Mouse (Mus musculus): ENCODE results near the gene Dner.

Dner gene

DNA sequence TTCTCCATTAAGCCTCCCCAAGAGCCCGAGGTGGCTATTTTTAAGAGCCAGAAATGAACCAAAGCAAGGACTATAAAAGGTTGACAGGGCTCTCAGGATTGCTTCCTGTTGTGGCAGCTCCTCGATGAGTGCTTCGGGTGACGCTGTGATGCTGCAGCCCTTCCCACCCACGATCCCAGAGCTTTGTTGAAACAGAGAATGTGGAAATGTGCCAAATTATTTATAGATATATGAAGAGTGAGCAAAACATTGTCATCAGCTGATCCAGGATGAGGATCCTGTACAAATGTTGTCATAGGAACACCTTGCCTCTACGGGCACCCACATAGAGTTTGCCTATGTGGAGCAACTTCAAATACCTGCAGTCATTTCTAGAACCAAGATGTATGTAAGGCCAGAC, 67.8 kb downstream of the Dner start:
- DNase-seq (ENCODE audit: low read depth) = no peak

- no peak for DNase-seq (ENCODE audit: low read depth)
These were observed 73.0 kb downstream of the Dner start for GRCm38 (mm10) chr1:84622978-84623554.

DNA sequence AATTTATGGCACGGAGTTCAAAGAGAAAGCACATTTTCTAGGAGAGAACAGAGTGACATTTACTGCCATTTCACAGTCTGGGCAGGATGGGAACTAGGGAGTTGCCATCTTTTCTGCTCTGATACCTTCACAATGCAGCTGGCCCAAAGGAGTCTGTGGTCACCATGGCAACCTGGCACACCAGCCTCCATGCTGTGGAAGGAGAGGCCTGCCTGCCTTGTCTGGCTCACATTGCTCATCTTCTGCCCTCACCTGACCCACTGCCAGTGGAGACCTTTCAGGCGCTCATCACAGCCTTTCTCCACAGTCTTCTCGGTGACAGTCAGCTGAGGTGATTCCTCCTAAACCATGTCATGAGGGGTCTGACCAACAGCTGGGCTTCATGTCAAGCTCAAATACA, 74.7 kb downstream of the Dner start:
- no peak for DNase-seq (ENCODE audit: low read depth)

DNA sequence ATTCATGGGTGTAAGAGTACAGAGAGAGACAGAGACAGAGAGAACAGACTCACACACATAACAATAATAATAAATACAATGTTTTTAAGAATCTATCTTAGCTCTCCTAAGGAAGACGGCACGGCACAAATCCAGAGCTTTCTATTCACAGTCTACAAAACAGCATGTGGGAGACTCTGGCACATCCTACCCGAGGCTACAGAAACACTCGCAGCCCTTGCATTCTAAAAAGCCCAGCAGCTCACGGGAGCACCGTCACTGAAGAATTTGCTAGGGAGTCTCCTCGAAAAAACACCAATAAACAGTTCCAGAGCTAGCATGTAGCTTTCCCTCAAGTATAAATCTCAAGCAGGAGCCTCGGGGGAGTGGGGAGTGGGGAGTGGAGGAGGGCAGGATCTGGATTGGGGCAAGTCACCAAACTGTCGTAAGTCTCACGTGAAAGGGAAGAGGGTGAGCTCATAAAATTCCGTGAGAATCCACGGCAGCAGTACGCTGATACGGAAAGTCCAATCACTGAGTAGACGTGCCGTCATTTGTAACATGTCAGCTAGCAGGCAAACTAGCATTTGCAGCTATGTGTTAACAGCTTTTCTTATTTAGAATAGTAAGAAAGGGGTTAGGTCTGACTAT, 76.8 kb downstream of the Dner start:
- DNase-seq (ENCODE audit: low read depth) = no peak

GRCm38 (mm10) chr1:84618094-84618493, 77.9 kb downstream of the Dner start:
- no peak for DNase-seq (ENCODE audit: low read depth)

DNA sequence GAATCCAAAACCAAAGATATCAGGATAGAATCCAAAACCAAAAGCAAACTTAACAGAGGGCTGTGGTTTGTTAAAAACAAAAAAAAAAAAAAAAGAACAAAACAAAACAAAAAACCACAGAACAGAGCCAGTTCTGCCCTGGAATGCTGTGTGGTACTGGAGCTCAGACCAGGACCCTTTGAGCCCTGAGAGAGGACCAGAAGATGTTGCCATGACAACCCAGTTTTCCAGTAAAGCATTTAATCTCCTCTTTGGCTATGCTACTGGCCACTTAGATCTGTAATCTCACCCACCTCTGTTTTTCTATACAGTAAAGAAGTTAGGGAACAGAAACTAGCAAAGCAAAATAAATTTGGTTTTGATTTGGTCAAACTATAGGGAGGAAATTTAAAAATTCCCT, 79.9 kb downstream of the Dner start:
- no peak for DNase-seq (ENCODE audit: low read depth)

DNA sequence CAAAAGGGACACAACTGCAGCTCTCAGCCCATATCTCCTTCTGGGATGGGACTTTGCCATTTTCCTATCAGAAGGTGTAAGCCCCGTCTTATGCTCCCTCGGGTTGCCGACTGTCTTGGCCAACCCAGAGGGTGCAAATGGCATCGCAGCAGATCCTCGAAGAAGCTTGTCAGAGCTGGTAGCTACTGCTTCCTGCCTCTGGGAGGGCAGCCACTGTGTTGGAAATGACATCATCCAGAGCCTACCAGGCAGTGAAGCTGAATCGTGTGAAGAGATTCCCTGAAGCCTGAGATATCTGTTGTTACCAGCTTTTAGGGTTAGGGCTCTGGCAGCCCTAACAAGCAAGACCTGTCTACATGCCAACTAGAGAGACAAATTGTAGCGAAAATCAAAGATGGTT, 81.4 kb downstream of the Dner start:
- no peak for DNase-seq (ENCODE audit: low read depth)

DNA sequence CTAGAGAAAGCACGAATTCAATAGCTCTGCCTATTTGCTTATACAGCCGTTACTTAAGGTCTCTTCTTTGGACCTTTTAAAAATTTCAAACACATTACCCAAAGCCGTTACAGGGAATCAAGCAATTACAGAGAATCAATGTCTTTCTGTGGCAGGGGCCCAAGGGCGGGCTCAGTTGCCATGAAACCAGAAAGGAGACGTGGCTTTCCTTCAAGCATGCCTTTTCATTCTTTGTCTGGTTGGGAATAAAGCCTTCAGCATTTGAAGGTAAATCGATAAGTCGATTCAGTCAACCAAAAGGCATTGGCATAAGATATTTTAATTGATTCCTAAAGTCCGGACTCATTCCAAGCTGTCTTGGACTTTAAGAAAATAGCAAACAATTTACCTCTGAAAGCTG, 82.9 kb downstream of the Dner start:
- no peak for DNase-seq (ENCODE audit: low read depth)

DNA sequence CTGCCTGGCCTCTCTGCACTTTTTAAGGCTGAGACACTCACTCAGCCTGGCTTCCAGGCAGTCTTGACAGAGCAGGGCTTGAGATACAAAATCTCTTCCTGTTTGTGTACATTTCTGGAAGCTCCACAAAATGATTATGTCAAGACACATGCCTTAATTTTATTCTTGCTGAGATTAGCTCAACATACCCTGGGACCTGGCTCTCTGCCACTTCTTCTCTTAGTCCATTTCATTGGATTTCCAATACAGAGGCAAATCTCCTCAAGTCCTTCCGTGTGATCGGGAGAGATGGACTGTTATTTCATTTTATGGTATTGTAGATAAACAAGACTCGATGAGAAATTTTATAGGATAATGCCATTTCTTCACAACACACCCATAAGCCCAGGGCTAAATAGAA, 84.7 kb downstream of the Dner start:
- no peak for DNase-seq (ENCODE audit: low read depth)

DNA sequence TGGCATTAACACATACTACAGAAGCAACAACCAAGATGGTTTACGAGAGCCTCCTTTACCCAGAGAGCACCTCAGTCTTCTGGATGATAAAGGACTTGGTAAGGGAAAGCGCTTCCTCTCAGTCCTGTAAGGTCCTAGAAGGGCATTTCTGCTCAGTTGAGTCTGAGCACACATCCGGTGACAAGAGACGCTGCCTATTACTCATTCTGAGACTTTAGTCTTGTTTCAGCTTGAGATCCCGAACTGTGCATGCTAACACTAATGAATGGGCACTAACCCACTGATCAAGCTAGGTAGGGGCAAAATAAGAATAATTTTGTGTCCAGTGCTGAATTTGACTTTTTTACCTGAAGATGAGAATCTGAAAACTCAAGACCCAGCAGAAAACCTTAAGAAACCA, 97.0 kb downstream of the Dner start:
- no peak for DNase-seq (ENCODE audit: low read depth)

- DNase-seq (ENCODE audit: low read depth) = no peak
These were observed 100.0 kb downstream of the Dner start for GRCm38 (mm10) chr1:84596023-84596422.

- no peak for DNase-seq (ENCODE audit: low read depth)
These were observed 103.6 kb downstream of the Dner start for GRCm38 (mm10) chr1:84592394-84592793.

GRCm38 (mm10) chr1:84590534-84590933, 105.5 kb downstream of the Dner start:
- DNase-seq (ENCODE audit: low read depth) = no peak

DNA sequence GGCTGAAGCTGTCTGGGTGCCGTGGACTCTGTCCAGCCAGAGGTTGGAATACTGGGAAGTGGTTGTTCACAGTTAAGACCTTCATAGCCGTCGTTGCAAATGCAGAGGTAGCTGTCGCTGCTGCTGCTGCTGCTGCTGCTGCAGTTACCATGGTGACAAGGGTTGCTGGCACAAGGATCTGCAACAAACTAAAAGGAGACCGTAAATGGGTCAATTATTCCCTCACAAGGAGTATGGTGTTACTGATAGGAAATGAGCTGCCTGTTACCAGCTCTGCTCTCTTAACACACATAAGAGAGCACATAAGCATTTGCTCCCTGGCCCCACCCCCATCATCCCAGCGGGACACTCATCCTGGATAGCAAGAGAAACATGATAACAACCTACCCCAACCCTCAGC, 110.6 kb downstream of the Dner start:
- DNase-seq (ENCODE audit: low read depth) = no peak

DNA sequence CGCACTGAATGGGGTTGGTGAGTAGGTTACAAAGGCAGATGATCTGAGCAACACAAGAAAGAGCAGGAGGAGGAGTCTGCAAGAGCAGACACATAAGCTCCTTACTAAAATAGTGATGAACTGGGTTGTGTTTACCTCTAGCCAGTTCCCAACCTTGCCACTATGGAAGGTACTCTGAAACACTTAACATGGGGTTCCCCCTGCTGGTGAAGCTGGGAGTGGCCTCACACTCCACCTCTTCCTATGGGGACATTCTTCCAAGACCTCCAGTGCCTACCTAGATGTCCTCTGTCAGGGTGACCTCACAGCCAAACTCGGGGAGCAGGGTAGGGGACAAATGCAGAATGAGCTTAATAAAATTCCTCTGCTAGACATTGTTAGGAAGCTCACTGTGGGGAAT, 114.2 kb downstream of the Dner start:
- DNase-seq (ENCODE audit: low read depth) = peak; percentile 7

- DNase-seq (ENCODE audit: low read depth) = no peak
These were observed 134.2 kb downstream of the Dner start for GRCm38 (mm10) chr1:84561841-84562240.

GRCm38 (mm10) chr1:84561387-84561786, 134.6 kb downstream of the Dner start:
- DNase-seq (ENCODE audit: low read depth) = no peak

DNA sequence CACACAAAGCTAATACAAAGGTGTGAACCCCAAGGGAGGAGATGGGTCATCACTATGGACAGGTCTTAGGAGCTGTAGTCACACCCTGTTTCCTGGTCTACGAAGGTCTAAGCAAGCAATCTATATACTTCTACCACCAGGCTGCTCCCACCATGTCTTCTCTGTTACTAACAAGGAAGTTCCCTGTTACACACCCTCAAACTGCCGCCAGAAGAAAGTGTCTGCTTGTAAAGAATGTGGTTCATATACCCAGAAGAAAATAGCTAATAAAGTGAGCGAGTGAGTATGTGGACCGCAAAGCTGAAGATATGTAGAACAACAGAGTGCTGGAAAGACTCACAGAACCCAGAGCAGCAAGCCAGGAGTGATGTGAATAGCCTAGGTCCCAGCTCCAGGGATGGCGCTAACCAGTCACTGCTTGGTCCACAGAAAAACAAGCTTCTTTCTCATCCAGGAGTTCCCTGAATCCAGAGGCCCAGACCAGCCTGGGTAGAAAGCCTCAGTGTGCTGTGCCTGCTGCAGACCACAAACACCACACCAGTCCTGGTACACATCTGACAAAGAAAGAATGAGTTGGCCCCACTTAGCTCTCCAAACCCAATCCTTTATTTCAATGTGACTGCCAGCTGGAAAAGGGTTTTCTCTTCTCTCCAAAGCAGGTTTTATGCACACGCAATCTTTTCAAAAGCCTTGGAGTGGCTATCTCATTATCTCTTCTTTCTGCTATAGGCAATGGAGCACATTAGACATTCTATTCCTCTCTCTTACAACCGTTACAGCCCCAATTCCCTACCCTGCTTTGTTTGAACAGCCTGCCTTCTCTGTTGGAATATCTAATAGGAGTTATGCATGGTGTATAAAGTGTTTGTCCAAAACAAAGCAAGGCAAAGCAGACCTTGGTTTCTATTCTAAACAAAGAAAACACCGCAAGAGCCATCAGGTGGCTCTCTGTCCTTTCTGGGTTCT, 139.2 kb downstream of the Dner start:
- DNase-seq (ENCODE audit: low read depth) = no peak

- no peak for DNase-seq (ENCODE audit: low read depth)
These were observed 144.0 kb downstream of the Dner start for GRCm38 (mm10) chr1:84552005-84552404.

DNA sequence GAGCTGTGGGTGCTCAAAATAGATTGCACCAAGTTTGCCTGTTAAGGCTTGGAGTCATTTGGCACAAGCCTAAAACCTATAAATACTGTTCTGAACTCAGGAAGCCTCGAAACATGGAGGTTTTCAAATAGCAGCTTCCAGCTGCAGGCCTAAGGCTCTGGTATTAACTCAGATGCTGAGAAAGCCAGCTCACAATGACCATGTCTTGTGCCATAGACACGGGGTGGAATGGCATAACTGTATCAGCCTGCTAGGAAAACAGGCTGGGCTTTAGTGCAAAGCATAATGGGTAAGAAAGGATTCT, 146.0 kb downstream of the Dner start:
- DNase-seq (ENCODE audit: low read depth) = no peak

GRCm38 (mm10) chr1:84549367-84550064, 146.5 kb downstream of the Dner start:
- no peak for DNase-seq (ENCODE audit: low read depth)

DNA sequence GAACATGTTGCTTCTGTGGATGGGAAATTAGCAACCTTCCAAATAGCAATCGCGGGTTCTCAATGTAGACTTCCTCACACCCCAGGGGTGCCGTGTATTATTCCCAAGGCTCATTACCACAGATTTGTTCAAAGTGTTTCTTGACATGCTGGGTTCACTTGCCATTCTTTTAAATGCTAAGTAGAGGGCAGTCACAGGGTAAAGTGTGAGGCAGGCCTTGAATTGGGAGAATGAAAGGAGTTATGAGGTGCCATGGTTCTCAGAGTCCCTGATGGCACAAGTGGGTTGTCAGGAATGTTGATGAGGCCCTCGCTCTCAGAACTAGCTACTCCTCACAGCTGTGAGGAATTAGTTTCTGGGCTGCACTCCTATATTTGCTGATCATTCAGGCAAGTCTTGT, 160.0 kb downstream of the Dner start:
- no peak for DNase-seq (ENCODE audit: low read depth)

DNA sequence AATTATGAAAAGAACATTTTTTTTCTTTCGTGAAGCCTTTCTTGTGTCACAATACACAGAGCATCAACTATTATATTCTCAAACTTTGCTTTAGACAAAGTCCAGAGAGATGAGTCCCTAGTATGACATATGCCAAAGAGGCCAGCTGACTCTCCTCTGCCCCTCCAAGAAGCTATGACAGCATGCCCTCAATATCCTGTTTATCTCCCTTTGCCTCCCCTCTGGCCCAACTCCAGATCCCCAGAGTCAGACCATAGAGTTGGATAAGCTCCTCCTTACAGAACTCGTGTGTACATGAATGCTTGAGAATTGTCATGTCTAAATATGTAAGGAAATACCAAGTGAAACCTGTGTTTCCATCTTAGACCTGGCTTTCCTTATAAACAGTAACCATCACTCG, 170.5 kb downstream of the Dner start:
- DNase-seq (ENCODE audit: low read depth) = no peak

Data from naive thymus-derived CD4-positive, alpha-beta T cell, adult 2 months (primary cell).